Mouse (Mus musculus) intestine, postnatal 0 days (tissue): Measurements from ENCODE around the gene Tm6sf2. TPM values are rescaled to one million over a fixed set of nuclear protein-coding genes. Genes with fewer than 3 reads are reported as not detected.

Experiments used
- ATAC-seq: fragments of 200-750 bp; cut with Nextera tagmentation; 2 replicates; pipeline ENCODE4 v1.8.0; 2017; ENCODE audit warnings: mild to moderate bottlenecking, moderate TSS enrichment, moderate library complexity
- H3K27ac ChIP-seq: fragments of 300-500 bp; sonication (generic); 2 replicates; pipeline ENCODE4 v1.5.1; 2014; ENCODE audit warnings: mild to moderate bottlenecking, low read depth, low read length, moderate library complexity
- H3K27me3 ChIP-seq: fragments of 300-500 bp; sonication (generic); replicated peaks from 2 replicates; pipeline ENCODE4 v1.6.1; 2014; ENCODE audit warnings: low read length, mixed read lengths; ENCODE audit not compliant: control insufficient read depth, insufficient read depth
- H3K36me3 ChIP-seq: fragments of 300-500 bp; sonication (generic); 2 replicates; pipeline ENCODE4 v1.6.1; 2014; ENCODE audit warnings: mild to moderate bottlenecking, moderate library complexity; ENCODE audit not compliant: control insufficient read depth, insufficient read depth
- H3K4me1 ChIP-seq: fragments of 300-500 bp; sonication (generic); replicated peaks from 2 replicates; pipeline ENCODE4 v1.6.1; 2014; ENCODE audit warnings: antibody characterized with exemption, low read length, mixed read lengths; ENCODE audit not compliant: control insufficient read depth, insufficient read depth
- H3K4me2 ChIP-seq: fragments of 300-500 bp; sonication (generic); replicated peaks from 2 replicates; pipeline ENCODE4 v1.6.1; 2014; ENCODE audit warnings: low read depth, mild to moderate bottlenecking, moderate library complexity
- H3K4me3 ChIP-seq: fragments of 300-500 bp; sonication (generic); 2 replicates; pipeline ENCODE4 v1.5.1; 2014; ENCODE audit warnings: low read depth, low read length
- H3K9ac ChIP-seq: fragments of 300-500 bp; sonication (generic); 2 replicates; pipeline ENCODE4 v1.6.1; 2014; ENCODE audit warnings: mild to moderate bottlenecking, low read depth, low read length
- H3K9me3 ChIP-seq: fragments of 300-500 bp; sonication (generic); 2 replicates; pipeline ENCODE4 v1.6.1; 2016; ENCODE audit warnings: mixed run types; ENCODE audit not compliant: control insufficient read depth
- CTCF ChIP-seq: sonication (generic); IDR thresholded peaks from 2 replicates; pipeline ENCODE4 v1.5.1; 2016; ENCODE audit warnings: low read depth, mild to moderate bottlenecking, control low read depth, antibody characterized with exemption, moderate library complexity
- WGBS: fragments of 180-500 bp; shearing (Covaris S2); extraction: QIAGEN DNeasy Blood & Tissue Kit; methylation state at CpG from one replicate; pipeline ENCODE4 v1.1.7; 2014; 5-methylcytosine and 5-hydroxymethylcytosine counted together
- polyA plus RNA-seq: library from polyadenylated mRNA; unstranded; fragments of >200 nt; fragmentation: Nextera tagmentation; extraction: Ambion mirVana; gene quantifications from 2 replicates; pipeline ENCODE4 v1.2.1, GENCODE M21; 2015

The Tm6sf2 gene
- polyA plus RNA-seq, 1 experiment from 2014 or later, result 305 TPM

- Histone ChIP-seq H3K27me3 (peaks cover 55% of the 10 kb centered on the region), H3K4me1 (no peaks in the 10 kb centered on the region), H3K4me3 (no peak overlapping the region), H3K9ac (no peak overlapping the region), H3K4me2 (no peak overlapping the region), H3K9me3 (no peaks in the 10 kb centered on the region), H3K36me3 (no peaks in the 10 kb centered on the region), H3K27ac (no peak overlapping the region)
- WGBS, result 65% methylated on average over 13 of the region's 13 CpGs
- no peak for TF ChIP-seq CTCF
- no peak for ATAC-seq
These were observed 42.2 kb downstream of the Tm6sf2 start for GRCm38 (mm10) chr8:70114892-70115291.

- Histone ChIP-seq H3K9ac (no peak overlapping the region), H3K4me1 (no peaks in the 10 kb centered on the region), H3K4me2 (no peak overlapping the region), H3K4me3 (no peak overlapping the region), H3K36me3 (no peaks in the 10 kb centered on the region), H3K27ac (no peak overlapping the region), H3K27me3 (peaks cover 43% of the 10 kb centered on the region), H3K9me3 (no peaks in the 10 kb centered on the region)
- no peak for TF ChIP-seq CTCF
- no peak for ATAC-seq
- WGBS, result 8% methylated on average over 9 of the region's 9 CpGs
These were observed 44.9 kb downstream of the Tm6sf2 start for GRCm38 (mm10) chr8:70117611-70118010.

GRCm38 (mm10) chr8:70118726-70119700 lies 46.3 kb downstream of the Tm6sf2 start:
- Histone ChIP-seq H3K4me2 (no peak overlapping the region), H3K9ac (no peak overlapping the region), H3K27me3 (peaks cover 30% of the 10 kb centered on the region), H3K27ac (no peak overlapping the region), H3K4me1 (no peaks in the 10 kb centered on the region), H3K4me3 (no peak overlapping the region), H3K36me3 (no peaks in the 10 kb centered on the region), H3K9me3 (no peaks in the 10 kb centered on the region)
- TF ChIP-seq CTCF, result no peak
- no peak for ATAC-seq
- 18% methylated on average over 17 of the region's 17 CpGs for WGBS

GRCm38 (mm10) chr8:70120667-70121066 lies 47.9 kb downstream of the Tm6sf2 start, which contains the start of gene Ncan:
Gene Ncan (minus strand): TSS chr8:70120873.
- H3K4me2 ChIP-seq, result no peak within 1 kb of the TSS

GRCm38 (mm10) chr8:70122863-70123262 lies 50.1 kb downstream of the Tm6sf2 start:
- H3K27me3 ChIP-seq, result peaks cover 23% of the 10 kb centered on the region
- 53% methylated on average over 2 of the region's 2 CpGs for WGBS
- H3K4me1 ChIP-seq, result no peaks in the 10 kb centered on the region
- no peak for ATAC-seq
- TF ChIP-seq CTCF, result peak; percentile 72
- no peaks in the 10 kb centered on the region for H3K9me3 ChIP-seq
- H3K4me3 ChIP-seq, result no peak overlapping the region
- no peaks in the 10 kb centered on the region for H3K36me3 ChIP-seq
- no peak overlapping the region for H3K27ac ChIP-seq
- H3K4me2 ChIP-seq, result no peak overlapping the region
- no peak overlapping the region for H3K9ac ChIP-seq

More at GRCm38 (mm10) chr8:70120667-70121066, 47.9 kb downstream of the Tm6sf2 start, which contains the start of gene Ncan:
- no peak for TF ChIP-seq CTCF
- ATAC-seq, result no peak
- no peaks in the 10 kb centered on the region for H3K4me1 ChIP-seq
- H3K9ac ChIP-seq, result no peak within 1 kb of the TSS
- H3K27ac ChIP-seq, result no peak within 1 kb of the TSS
- H3K4me3 ChIP-seq, result no peak within 1 kb of the TSS
- no peaks in the 10 kb centered on the region for H3K36me3 ChIP-seq
- WGBS, result 1% methylated on average over 19 of the region's 19 CpGs
- H3K9me3 ChIP-seq, result no peaks in the 10 kb centered on the region
- peaks cover 26% of the 10 kb centered on the region for H3K27me3 ChIP-seq

GRCm38 (mm10) chr8:70124992-70125391 lies 52.3 kb downstream of the Tm6sf2 start:
- Histone ChIP-seq H3K4me2 (no peak overlapping the region), H3K9me3 (no peaks in the 10 kb centered on the region), H3K9ac (no peak overlapping the region), H3K27me3 (peaks cover 8% of the 10 kb centered on the region), H3K4me3 (no peak overlapping the region), H3K36me3 (no peaks in the 10 kb centered on the region), H3K4me1 (0 out of 2 replicates have a peak, but pooled peaks cover 4% of the 10 kb centered on the region), H3K27ac (no peak overlapping the region)
- no peak for TF ChIP-seq CTCF
- 61% methylated on average over 8 of the region's 8 CpGs for whole genome bisulfite sequencing
- no peak for ATAC-seq
